Mouse (Mus musculus) neural tube, embryonic 15.5 days (tissue): ENCODE data around the gene Lcor. TPM values are rescaled to one million over a fixed set of nuclear protein-coding genes. Genes with fewer than 3 reads are reported as not detected.

Source experiments
- ATAC-seq: fragments of 200-750 bp; cut with Nextera tagmentation; 2 replicates; pipeline ENCODE4 v1.8.0; 2017; ENCODE audit warnings: mild to moderate bottlenecking, moderate TSS enrichment, moderate library complexity; ENCODE audit not compliant: low FRiP score
- H3K27ac ChIP-seq: fragments of 300-500 bp; sonication (generic); replicated peaks from 2 replicates; pipeline ENCODE4 v1.5.1; 2015; ENCODE audit warnings: mild to moderate bottlenecking, inconsistent platforms
- H3K27me3 ChIP-seq: fragments of 300-500 bp; sonication (generic); replicated peaks from 2 replicates; pipeline ENCODE4 v1.6.1; 2015; ENCODE audit warnings: inconsistent platforms
- H3K36me3 ChIP-seq: fragments of 300-500 bp; sonication (generic); 2 replicates; pipeline ENCODE4 v1.6.1; 2015; ENCODE audit warnings: inconsistent platforms
- H3K4me1 ChIP-seq: fragments of 300-500 bp; sonication (generic); 2 replicates; pipeline ENCODE4 v1.6.1; 2015; ENCODE audit warnings: inconsistent platforms
- H3K4me2 ChIP-seq: fragments of 300-500 bp; sonication (generic); 2 replicates; pipeline ENCODE4 v1.6.1; 2015; ENCODE audit warnings: inconsistent platforms, mild to moderate bottlenecking, moderate library complexity
- H3K4me3 ChIP-seq: fragments of 300-500 bp; sonication (generic); replicated peaks from 2 replicates; pipeline ENCODE4 v1.5.1; 2015; ENCODE audit warnings: mild to moderate bottlenecking, inconsistent platforms
- H3K9ac ChIP-seq: fragments of 300-500 bp; sonication (generic); replicated peaks from 2 replicates; pipeline ENCODE4 v1.6.1; 2015; ENCODE audit warnings: mild to moderate bottlenecking, inconsistent platforms
- H3K9me3 ChIP-seq: fragments of 300-500 bp; sonication (generic); replicated peaks from 2 replicates; pipeline ENCODE4 v1.6.1; 2016; ENCODE audit warnings: inconsistent platforms
- WGBS: fragments of 180-500 bp; shearing (Covaris S2); methylation state at CpG from one replicate; pipeline ENCODE4 v1.1.7; 2015; ENCODE audit warnings: mixed read lengths; 5-methylcytosine and 5-hydroxymethylcytosine counted together
- polyA plus RNA-seq: library from polyadenylated mRNA; unstranded; fragments of >200 nt; fragmentation: Nextera tagmentation; extraction: Ambion mirVana; gene quantifications from 2 replicates; pipeline ENCODE4 v1.2.1, GENCODE M21; 2015

Lcor gene
- polyA plus RNA-seq, 1 experiment from 2014 or later = 12.4 TPM

DNA sequence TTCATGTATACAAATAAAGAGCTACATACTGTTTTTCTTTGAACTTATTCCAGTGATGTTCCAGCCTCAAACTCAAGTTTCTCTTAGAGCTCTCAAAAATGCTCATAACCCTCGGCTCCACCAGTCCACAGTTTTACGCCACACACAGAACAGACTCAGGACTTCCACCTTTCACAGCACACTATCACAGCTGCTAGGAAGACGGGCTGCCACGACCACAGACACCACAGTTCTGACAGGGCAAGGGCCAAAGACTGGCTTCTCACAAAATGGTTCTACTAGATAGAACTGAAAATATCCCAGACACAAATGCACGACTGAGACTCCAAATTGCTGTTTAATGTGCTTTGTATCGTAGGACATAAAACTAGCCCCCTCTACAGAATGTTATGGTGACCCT, 36.7 kb downstream of the Lcor start:
- H3K4me1 ChIP-seq = peaks cover 12% of the 10 kb centered on the region
- no peak for ATAC-seq
- H3K9me3 ChIP-seq = no peaks in the 10 kb centered on the region
- 79% methylated on average over 6 of the region's 6 CpGs for WGBS
- H3K9ac ChIP-seq = no peak overlapping the region
- no peaks in the 10 kb centered on the region for H3K36me3 ChIP-seq
- no peak overlapping the region for H3K4me2 ChIP-seq
- no peak overlapping the region for H3K27ac ChIP-seq
- no peak overlapping the region for H3K4me3 ChIP-seq
- H3K27me3 ChIP-seq = no peaks in the 10 kb centered on the region

DNA sequence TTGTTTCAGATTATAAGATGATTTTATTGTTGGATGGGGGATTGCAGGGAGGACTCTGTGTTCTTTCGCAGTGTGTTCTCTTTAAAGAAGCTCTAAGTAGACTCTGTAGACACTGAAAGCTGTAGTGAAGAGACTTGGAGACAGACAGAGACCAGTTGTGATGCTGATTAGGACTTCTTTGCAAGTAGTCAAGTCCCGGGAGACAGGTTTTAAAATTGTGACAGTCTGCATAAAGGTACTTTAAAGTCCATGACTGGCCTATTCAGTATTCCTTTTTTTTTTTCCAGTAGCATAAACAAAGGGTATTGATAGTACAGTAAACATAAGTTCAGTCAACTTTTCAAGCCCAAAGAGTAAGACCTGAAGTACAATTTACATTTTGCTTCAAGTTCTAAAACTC, 39.8 kb downstream of the Lcor start:
- Histone ChIP-seq H3K4me3 (no peak overlapping the region), H3K4me1 (0 out of 2 replicates have a peak, but pooled peaks cover 2% of the 10 kb centered on the region), H3K27ac (no peak overlapping the region), H3K27me3 (no peaks in the 10 kb centered on the region), H3K9ac (no peak overlapping the region), H3K36me3 (no peaks in the 10 kb centered on the region), H3K4me2 (no peak overlapping the region), H3K9me3 (no peaks in the 10 kb centered on the region)
- 28% methylated on average over 2 of the region's 2 CpGs for WGBS
- ATAC-seq = no peak

DNA sequence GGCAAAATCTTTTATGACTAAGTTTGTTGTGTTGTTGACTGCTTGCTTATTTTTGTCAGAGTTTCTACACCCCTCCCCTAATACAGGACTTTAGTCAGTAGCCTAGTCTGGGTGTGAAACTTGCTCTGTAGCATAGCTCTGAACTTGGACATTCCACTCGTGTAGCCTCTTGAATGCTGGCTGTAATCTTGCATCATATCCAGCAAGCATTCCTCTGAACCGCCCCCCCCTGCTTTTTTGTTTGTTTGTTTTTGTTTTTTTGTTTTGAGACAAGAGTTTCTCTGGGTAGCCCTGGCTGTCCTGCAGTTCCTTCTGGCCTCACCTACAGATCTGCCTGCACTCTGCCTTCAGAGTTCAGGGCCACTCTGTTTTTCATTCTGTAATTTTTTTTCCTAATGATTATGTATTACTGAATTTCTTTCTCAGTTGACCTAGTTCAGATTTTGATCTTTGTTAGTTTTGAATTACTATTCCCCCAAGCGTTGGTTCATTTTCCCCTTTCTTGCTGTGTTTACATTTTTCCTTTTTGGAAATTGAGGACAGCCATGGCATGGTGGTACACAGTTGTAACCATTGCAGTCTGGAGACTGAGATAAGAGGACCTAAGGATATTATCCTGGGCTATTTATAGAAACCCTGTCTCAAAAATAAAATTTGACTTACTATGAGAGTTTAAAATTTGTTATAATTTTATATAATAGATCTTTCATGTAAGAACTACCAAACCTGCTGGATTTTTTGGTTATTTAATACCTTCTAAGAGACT, 41.5 kb downstream of the Lcor start:
- Histone ChIP-seq H3K4me1 (0 out of 2 replicates have a peak, but pooled peaks cover 2% of the 10 kb centered on the region), H3K9ac (no peak overlapping the region), H3K9me3 (no peaks in the 10 kb centered on the region), H3K27ac (no peak overlapping the region), H3K4me2 (no peak overlapping the region), H3K4me3 (no peak overlapping the region), H3K27me3 (no peaks in the 10 kb centered on the region), H3K36me3 (no peaks in the 10 kb centered on the region)
- ATAC-seq = no peak
- WGBS = 88% methylated on average over 3 of the region's 3 CpGs

DNA sequence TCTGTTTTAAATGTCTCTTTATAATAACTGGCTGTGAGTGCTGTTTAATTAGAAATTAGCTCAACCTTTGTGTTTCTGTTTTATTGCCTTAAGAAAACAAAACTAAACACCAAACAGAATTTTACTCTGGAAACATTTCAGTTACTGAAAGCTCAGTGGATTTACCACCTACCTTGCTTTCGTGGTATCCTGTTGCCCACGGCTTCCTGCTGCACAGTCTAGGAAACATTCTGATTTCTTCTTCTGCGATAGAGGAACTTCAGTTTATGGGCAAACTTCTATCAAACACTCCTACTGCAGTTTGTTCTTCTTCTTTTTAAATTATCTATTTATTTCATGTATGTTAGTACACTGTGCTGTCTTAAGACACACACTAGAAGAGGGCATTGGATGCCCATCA, 46.7 kb downstream of the Lcor start:
- no peak overlapping the region for H3K4me2 ChIP-seq
- no peak overlapping the region for H3K9ac ChIP-seq
- H3K9me3 ChIP-seq = no peaks in the 10 kb centered on the region
- H3K27me3 ChIP-seq = no peaks in the 10 kb centered on the region
- no peak for ATAC-seq
- no peaks in the 10 kb centered on the region for H3K4me1 ChIP-seq
- H3K36me3 ChIP-seq = no peaks in the 10 kb centered on the region
- H3K4me3 ChIP-seq = no peak overlapping the region
- WGBS = 92% methylated on average over 3 of the region's 3 CpGs
- no peak overlapping the region for H3K27ac ChIP-seq

DNA sequence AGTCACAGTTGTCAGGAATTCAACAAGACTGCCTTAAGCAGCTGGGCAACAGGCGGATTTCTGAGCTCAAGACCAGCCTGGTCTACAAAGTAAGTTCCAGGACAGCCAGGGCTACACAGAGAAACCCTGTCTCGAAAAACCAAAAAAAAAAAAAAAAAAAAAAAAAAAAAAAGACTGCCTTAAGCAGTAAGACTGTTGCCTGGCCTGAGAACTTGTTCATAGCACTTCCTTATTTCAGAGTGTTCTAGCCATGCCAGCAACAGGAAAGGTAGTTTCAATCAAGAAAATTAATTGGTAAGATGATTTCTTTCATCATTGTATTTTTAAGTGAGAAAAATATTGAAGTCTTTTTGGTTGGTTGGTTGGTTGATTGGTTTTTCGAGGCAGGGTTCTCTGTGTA, 51.6 kb downstream of the Lcor start:
- H3K4me3 ChIP-seq = no peak overlapping the region
- H3K9ac ChIP-seq = no peak overlapping the region
- no peak overlapping the region for H3K4me2 ChIP-seq
- H3K4me1 ChIP-seq = no peaks in the 10 kb centered on the region
- H3K36me3 ChIP-seq = no peaks in the 10 kb centered on the region
- H3K27me3 ChIP-seq = no peaks in the 10 kb centered on the region
- no peak for ATAC-seq
- 93% methylated on average over 3 of the region's 3 CpGs for WGBS
- H3K27ac ChIP-seq = no peak overlapping the region
- H3K9me3 ChIP-seq = no peaks in the 10 kb centered on the region

DNA sequence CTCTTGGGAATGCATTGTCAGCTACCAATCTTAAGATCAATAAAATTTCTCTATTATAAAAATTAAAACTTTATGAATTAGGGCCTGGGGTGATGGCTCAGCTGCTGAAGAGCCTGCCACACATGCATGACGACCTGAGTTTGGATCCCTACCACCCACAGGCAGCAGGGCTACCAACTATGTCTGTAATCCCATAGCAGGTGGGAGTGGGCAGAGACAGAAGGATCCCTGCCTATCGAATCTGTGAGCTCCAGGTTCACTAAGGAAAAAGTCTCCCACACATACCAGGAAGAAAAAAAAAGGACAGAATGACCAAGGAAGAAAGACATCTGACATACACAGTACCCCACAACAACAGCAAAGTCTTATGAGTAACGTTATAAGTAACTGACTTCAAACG, 74.5 kb downstream of the Lcor start:
- ATAC-seq = no peak
- H3K4me2 ChIP-seq = no peak overlapping the region

DNA sequence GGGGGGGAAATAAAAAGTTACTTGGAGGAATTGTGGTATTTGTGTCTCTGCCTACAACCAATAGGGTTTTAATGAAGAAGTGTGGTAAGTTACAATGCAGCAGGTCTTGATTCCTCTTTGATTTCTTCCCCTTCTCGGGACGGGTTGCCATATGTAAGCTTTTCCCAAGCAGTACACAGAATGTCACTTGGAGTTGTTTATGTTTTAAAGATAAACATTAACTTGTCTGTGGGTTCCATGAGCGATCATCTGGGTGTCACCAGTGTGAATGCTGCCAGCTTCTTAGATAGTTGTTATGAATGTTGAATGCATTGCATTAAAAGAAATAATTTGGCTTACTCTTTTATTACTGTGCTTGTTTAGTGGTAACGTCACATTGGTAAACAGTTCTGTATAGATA, 75.1 kb downstream of the Lcor start:
- no peaks in the 10 kb centered on the region for H3K9me3 ChIP-seq
- no peak overlapping the region for H3K4me3 ChIP-seq
- no peak for ATAC-seq
- no peak overlapping the region for H3K4me2 ChIP-seq
- peaks cover 22% of the 10 kb centered on the region for H3K36me3 ChIP-seq
- H3K4me1 ChIP-seq = no peaks in the 10 kb centered on the region
- H3K27ac ChIP-seq = no peak overlapping the region
- H3K27me3 ChIP-seq = no peaks in the 10 kb centered on the region
- 88% methylated on average over 4 of the region's 4 CpGs for WGBS
- H3K9ac ChIP-seq = no peak overlapping the region

More for the DNA sequence above, 74.5 kb downstream of the Lcor start:
- Histone ChIP-seq H3K27me3 (no peaks in the 10 kb centered on the region), H3K36me3 (peaks cover 24% of the 10 kb centered on the region), H3K9ac (no peak overlapping the region), H3K9me3 (no peaks in the 10 kb centered on the region), H3K4me3 (no peak overlapping the region), H3K27ac (no peak overlapping the region), H3K4me1 (no peaks in the 10 kb centered on the region)
- WGBS = 85% methylated on average over 4 of the region's 4 CpGs

DNA sequence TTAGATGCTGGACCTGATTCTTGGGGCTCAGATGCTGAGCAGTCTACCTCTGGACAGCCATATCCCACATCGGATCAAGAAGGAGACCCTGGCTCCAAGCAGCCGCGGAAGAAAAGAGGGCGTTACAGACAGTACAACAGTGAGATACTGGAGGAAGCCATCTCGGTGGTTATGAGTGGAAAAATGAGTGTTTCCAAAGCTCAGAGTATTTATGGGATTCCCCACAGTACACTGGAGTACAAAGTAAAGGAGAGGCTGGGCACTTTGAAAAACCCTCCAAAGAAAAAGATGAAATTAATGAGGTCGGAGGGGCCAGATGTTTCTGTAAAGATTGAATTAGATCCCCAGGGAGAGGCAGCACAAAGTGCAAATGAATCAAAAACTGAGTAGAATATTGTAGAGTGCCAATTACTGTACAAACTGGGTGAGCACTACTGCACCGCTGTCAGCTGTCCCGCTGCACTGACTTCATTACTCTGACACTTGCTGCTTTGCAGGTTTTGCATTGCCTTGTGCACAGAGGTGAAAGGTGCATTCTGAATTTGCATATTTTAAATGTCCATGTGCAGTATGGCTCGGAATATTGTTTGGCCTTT, 76.6 kb downstream of the Lcor start:
- no peak for ATAC-seq
- H3K27me3 ChIP-seq = no peaks in the 10 kb centered on the region
- 84% methylated on average over 9 of the region's 9 CpGs for WGBS
- no peak overlapping the region for H3K9ac ChIP-seq
- no peak overlapping the region for H3K4me3 ChIP-seq
- H3K27ac ChIP-seq = 0 out of 2 replicates have a peak overlapping the region, but pooled peaks have one; percentile 11
- H3K4me1 ChIP-seq = no peaks in the 10 kb centered on the region
- H3K4me2 ChIP-seq = no peak overlapping the region
- peaks cover 19% of the 10 kb centered on the region for H3K36me3 ChIP-seq
- H3K9me3 ChIP-seq = no peaks in the 10 kb centered on the region

DNA sequence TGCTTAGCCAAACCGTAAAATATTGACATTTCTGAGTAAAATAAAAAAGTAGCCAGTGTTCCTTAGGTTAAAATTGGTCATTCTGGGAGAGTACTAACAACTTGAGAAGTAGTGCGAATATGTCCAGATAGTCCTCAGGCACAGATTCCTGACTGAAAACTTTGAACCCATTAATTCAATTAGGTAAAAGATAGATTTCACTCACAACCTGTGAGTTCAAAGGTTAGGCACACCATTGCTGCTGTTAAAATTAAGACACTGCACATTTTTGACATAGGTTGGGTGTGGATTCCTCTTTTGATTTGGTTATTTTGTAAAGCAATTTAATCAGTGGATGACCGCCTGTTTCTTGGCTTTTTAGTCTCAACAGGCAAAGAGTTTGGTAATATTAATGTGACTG, 78.4 kb downstream of the Lcor start:
- Histone ChIP-seq H3K27ac (no peak overlapping the region), H3K4me3 (no peak overlapping the region), H3K4me1 (no peaks in the 10 kb centered on the region), H3K4me2 (no peak overlapping the region), H3K36me3 (peaks cover 14% of the 10 kb centered on the region), H3K9me3 (no peaks in the 10 kb centered on the region), H3K9ac (no peak overlapping the region), H3K27me3 (no peaks in the 10 kb centered on the region)
- 93% methylated on average over 3 of the region's 3 CpGs for WGBS
- no peak for ATAC-seq

DNA sequence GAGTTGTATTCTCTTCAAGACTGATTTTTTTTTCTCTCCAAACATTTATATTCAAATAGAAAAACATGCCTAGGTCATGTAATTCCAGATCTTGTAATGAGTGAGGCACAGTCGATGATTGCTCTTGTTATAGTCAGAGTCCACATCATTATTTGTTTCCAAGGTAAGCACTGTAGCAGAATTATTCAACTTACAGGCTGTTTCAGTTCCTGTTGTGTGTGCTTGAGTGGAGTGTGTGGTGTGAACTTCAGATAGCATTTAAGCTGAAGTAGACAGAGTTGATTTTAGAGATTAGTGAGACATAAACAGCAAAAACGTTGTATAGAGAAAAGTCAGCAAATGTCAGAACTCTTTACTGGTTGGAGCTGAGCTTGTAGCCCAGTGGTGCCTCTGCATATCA, 86.4 kb downstream of the Lcor start:
- Histone ChIP-seq H3K9ac (no peak overlapping the region), H3K4me2 (no peak overlapping the region), H3K27ac (no peak overlapping the region), H3K27me3 (no peaks in the 10 kb centered on the region), H3K4me3 (no peak overlapping the region), H3K9me3 (no peaks in the 10 kb centered on the region), H3K4me1 (no peaks in the 10 kb centered on the region), H3K36me3 (no peaks in the 10 kb centered on the region)
- 77% methylated on average over 2 of the region's 2 CpGs for WGBS
- ATAC-seq = no peak

DNA sequence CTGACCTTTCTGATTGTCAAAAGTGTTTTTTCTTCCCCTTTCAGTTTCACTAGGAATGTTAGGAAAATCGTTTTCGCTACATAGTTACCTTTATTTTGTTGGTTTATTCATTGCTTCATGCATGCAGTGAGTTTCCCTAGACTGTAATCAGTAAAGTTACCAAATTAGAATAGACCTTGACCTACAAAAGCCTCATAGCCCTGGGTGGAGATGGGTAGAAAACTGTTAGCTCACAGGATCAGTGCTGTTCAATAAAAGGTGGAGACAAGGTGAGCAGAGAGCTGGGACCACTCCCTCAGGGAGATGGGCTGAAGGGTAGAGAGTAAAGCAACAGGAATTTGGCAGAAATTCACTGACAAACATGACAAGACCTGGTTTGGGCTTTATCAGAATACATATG, 91.3 kb downstream of the Lcor start:
- WGBS = 100% methylated on average over 2 of the region's 2 CpGs
- ATAC-seq = no peak
- Histone ChIP-seq H3K9ac (no peak overlapping the region), H3K4me3 (no peak overlapping the region), H3K4me1 (no peaks in the 10 kb centered on the region), H3K9me3 (no peaks in the 10 kb centered on the region), H3K36me3 (no peaks in the 10 kb centered on the region), H3K27ac (no peak overlapping the region), H3K4me2 (no peak overlapping the region), H3K27me3 (no peaks in the 10 kb centered on the region)

DNA sequence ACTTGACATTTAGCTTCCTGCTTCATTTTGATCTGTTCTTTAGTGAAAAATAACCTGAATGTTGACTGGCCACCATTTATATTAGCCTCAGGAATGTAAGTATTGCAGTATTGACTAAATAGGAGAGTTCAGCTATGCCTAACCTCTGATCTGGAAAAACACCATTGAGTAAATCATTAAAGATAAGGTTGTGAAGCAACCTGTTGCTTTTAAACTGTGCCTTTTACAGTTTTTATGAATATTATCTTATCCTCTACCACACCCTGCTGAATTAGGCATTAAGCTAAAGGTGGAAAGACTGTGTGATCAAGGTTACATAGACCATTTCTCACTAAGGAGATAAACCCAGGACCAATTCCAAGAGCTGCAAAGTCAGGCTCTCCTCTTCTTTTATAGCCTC, 95.1 kb downstream of the Lcor start:
- Histone ChIP-seq H3K36me3 (peaks cover 12% of the 10 kb centered on the region), H3K27me3 (no peaks in the 10 kb centered on the region), H3K4me3 (no peak overlapping the region), H3K4me2 (no peak overlapping the region), H3K9ac (no peak overlapping the region), H3K9me3 (no peaks in the 10 kb centered on the region), H3K4me1 (no peaks in the 10 kb centered on the region), H3K27ac (no peak overlapping the region)
- no peak for ATAC-seq
